Mouse (Mus musculus): ENCODE measurements around the gene Slc27a2. TPM values are rescaled to one million over a fixed set of nuclear protein-coding genes. Genes with fewer than 3 reads are reported as not detected.

The Slc27a2 gene
- total RNA-seq, 1 experiment from 2014 or later: 2.8 TPM

- no peak for ATAC-seq (ENCODE audit: extremely low read depth, insufficient number of reproducible peaks, low FRiP score, poor library complexity, severe bottlenecking)
These were observed 840 bp upstream of the Slc27a2 start for GRCm38 (mm10) chr2:126551244-126551890.

DNA sequence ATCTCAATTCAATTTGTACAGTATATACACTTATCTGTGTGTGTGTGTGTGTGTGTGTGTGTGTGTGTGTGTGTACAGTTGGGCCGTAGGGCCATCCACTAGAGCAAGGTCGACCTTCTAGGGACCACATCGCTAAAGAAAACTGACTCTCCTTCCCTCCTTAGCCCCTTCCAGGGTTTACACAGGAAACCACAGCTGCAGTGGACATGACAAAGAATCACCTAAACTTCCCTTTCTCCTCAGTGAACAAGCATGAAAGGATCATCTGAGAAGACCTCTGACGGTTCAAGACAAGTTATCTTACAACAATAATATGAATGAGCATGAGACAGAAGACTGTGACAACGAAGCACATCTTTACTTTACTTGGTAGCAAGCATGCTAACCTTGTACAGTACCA lies 311 bp upstream of the Slc27a2 start:
- no peak for ATAC-seq (ENCODE audit: extremely low read depth, insufficient number of reproducible peaks, low FRiP score, poor library complexity, severe bottlenecking)

DNA sequence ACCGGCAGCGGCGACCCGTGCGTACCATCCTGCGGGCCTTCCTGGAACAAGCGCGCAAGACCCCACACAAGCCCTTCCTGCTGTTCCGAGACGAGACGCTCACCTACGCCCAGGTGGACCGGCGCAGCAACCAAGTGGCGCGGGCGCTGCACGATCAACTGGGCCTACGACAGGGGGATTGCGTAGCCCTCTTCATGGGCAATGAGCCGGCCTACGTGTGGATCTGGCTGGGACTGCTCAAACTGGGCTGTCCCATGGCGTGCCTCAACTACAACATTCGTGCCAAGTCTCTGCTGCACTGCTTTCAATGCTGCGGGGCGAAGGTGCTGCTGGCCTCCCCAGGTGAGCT lies 1.1 kb downstream of the Slc27a2 start:
- ATAC-seq (ENCODE audit: extremely low read depth, insufficient number of reproducible peaks, low FRiP score, poor library complexity, severe bottlenecking): 0 out of 2 replicates have a peak, but pooled peaks have one; percentile 11

- no peak for ATAC-seq (ENCODE audit: extremely low read depth, insufficient number of reproducible peaks, low FRiP score, poor library complexity, severe bottlenecking)
These were observed 3.3 kb downstream of the Slc27a2 start for GRCm38 (mm10) chr2:126555533-126555932.

DNA sequence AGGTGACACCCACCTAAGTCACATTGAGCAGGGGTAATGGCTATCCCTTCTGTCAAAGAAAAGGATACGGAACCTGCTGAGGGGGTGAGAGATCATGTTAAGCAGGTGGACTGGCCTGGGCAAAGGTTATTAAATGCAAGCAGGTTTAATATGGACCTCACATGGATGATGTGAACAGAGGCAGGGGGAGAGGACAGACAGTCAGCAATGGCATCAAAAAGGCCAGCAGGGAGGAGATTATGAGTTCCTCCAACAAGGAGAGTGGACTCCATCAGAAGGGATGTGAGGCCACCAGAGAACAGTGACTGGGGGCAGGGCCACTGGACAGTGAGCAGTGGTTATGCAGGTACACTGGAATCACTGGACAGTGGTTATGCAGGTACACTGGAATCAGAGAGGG lies 7.9 kb downstream of the Slc27a2 start:
- no peak for ATAC-seq (ENCODE audit: extremely low read depth, insufficient number of reproducible peaks, low FRiP score, poor library complexity, severe bottlenecking)

GRCm38 (mm10) chr2:126563411-126564105 lies 11.4 kb downstream of the Slc27a2 start:
- no peak for ATAC-seq (ENCODE audit: extremely low read depth, insufficient number of reproducible peaks, low FRiP score, poor library complexity, severe bottlenecking)

- ATAC-seq (ENCODE audit: extremely low read depth, insufficient number of reproducible peaks, low FRiP score, poor library complexity, severe bottlenecking): no peak
These were observed 20.0 kb downstream of the Slc27a2 start for GRCm38 (mm10) chr2:126572163-126572562.

- no peak for ATAC-seq (ENCODE audit: extremely low read depth, insufficient number of reproducible peaks, low FRiP score, poor library complexity, severe bottlenecking)
These were observed 20.5 kb downstream of the Slc27a2 start for GRCm38 (mm10) chr2:126572747-126573146.

DNA sequence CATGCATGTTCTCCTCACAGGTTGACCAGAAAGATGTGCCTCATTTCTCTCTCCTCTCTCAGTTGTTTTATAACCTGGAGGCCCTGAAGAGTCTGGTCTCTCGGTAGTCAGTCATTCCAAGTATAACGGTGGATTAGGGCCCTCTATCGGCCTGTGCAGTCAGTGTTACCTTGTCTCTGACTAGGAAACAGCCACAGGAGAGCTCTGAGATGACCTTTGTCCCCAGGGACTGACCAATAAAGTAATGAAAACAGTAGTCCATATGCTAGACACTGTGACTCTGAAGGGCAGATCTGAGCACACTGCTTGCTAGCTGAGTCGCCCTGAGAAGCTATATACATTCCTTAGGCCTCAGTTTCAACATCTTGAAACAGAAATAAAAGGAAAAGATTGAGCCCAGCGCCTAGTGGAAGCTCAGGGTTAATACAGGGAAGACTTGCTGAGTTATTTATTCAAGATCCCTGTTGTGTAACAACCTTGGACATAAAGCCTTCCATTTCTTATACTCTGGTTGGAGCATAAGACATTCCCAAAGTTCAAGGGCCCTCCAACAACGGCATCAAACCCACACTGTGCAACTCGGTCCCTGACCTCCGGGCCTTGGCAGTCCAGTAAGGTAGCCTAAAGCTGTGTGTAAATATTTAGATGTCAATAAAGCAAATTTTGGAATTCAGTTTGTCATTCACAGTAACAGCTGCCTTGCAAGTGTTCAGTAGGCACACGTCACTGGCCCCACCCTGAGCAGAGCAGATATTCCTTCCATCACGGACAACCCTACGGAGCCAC lies 23.4 kb downstream of the Slc27a2 start:
- no peak for ATAC-seq (ENCODE audit: extremely low read depth, insufficient number of reproducible peaks, low FRiP score, poor library complexity, severe bottlenecking)

GRCm38 (mm10) chr2:126577362-126577761 lies 25.2 kb downstream of the Slc27a2 start:
- ATAC-seq (ENCODE audit: extremely low read depth, insufficient number of reproducible peaks, low FRiP score, poor library complexity, severe bottlenecking): no peak

DNA sequence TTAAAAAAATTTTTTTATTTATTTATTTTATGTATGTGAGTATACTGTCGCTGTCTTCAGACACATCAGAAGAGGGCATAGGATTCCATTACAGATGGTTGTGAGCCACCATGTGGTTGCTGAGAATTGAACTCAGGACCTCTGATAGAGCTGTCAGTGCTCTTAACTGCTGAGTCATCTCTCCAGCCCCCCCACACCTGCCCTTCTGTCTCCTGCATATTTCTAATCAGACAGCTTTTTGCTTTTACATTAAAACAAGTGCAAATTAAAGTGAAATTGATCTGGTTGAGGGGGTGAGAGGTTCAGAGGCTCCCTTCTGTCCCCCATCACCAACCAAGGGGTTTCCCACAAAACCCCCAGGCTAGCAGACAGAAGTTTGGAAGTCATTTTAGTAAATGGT lies 27.1 kb downstream of the Slc27a2 start:
- ATAC-seq (ENCODE audit: extremely low read depth, insufficient number of reproducible peaks, low FRiP score, poor library complexity, severe bottlenecking): no peak

GRCm38 (mm10) chr2:126583960-126584359 lies 31.8 kb downstream of the Slc27a2 start:
- no peak for ATAC-seq (ENCODE audit: extremely low read depth, insufficient number of reproducible peaks, low FRiP score, poor library complexity, severe bottlenecking)

DNA sequence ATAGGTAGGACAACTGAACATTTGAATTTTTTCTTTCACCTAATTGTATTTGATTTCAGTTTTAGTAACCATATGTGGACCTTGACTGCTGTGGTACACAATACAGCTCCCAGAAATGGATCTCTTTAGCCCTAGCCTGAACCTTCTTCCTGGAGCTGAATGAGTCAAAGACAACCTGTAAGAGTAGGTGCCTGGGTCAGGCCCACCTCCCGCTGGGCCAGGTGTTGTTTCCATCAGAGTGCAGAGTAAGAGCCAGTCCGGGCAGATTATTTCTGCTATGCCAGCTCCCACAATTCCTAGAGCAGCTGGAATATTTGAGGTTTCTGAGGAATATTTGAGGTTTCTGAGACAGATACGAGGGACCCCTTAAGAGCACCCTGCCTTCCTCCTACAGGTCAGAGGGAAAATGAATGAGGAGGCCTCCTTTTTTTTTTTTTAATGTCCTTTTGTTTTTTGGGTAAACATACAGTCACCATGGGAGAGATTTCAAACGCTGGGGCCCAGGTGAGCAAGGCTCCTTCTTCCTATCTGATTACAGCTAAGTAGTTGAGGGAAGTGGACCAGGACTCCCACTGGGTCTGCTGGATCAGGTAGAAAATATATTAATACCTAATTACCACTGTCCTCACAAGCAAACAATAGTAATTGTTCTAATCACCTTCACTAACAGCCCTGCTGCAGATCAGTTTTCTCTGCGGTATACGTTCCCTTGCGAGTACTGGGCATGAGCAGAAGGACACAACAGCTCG lies 32.6 kb downstream of the Slc27a2 start:
- no peak for ATAC-seq (ENCODE audit: extremely low read depth, insufficient number of reproducible peaks, low FRiP score, poor library complexity, severe bottlenecking)

DNA sequence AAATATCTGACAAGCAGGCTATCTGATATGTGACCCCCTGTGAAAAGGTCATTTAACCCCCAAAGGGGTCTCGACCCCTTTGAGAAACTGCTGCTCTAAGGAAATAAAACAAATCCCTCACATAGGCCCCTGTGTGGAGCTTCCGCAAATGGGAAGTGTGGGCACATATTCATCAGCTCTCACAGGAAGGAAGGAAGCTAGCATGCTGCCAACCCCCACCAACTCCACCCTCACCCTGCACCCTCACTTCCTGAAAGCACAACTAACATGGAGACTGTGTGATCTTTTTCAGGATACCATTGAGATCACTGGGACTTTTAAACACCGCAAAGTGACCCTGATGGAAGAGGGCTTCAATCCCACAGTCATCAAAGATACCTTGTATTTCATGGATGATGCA lies 35.3 kb downstream of the Slc27a2 start:
- peak; percentile 45; the same call in 1 of the 2 replicates for ATAC-seq (ENCODE audit: extremely low read depth, insufficient number of reproducible peaks, low FRiP score, poor library complexity, severe bottlenecking)

DNA sequence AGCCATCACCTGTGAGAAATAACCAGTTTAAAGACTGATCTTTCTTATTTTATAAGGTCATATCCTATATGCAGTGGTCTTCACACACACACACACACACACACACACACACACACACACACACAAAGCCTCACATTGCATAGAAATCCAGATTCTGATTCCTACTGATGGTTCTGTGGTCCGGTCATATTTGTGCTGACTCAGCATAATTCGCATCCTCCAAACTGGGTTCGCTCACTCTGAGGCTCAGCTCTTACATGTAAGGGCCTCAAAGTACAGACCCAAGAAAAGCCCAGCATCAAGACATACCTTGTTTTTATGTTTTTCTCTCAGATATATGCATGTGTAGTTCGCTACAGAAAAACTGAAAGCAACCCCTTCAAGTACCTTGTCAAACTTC lies 39.1 kb downstream of the Slc27a2 start:
- ATAC-seq (ENCODE audit: extremely low read depth, insufficient number of reproducible peaks, low FRiP score, poor library complexity, severe bottlenecking): no peak

- ATAC-seq (ENCODE audit: extremely low read depth, insufficient number of reproducible peaks, low FRiP score, poor library complexity, severe bottlenecking): peak; percentile 64
These were observed 41.8 kb downstream of the Slc27a2 start for GRCm38 (mm10) chr2:126593831-126594610.

- no peak for ATAC-seq (ENCODE audit: extremely low read depth, insufficient number of reproducible peaks, low FRiP score, poor library complexity, severe bottlenecking)
These were observed 44.3 kb downstream of the Slc27a2 start for GRCm38 (mm10) chr2:126596347-126597072.
